23 mouse cellular contexts compared by ENCODE assay signal in genomic region chr14:12400116-12400515, GRCm38 (mm10). TPM values are rescaled to one million over a fixed set of nuclear protein-coding genes. Genes with fewer than 3 reads are reported as not detected.
DNase-seq lines count a peak whose midpoint lies in the region; ATAC-seq lines count a peak whose summit lies in the region.
"Had no signal": no experiment of that assay in that cellular context is flagged by ENCODE, and none has a peak within 500 bp of the region (broad histone marks: within the 10 kb centered on the region; RNA-seq: fewer than 3 reads in every experiment).

No protein-coding gene starts in this region.

- peak; percentile 23 for DNase-seq in heart, adult 11 months
- peak; percentile 77 for DNase-seq in Muller cell, postnatal 12 days (ENCODE audit: inconsistent ontology term)
- peak; percentile 16 for DNase-seq in fibroblast of lung, adult 2 months (ENCODE audit: low read depth)
- no peak for DNase-seq in layer of hippocampus, adult 9-11 months
- DNase-seq: adrenal gland, adult 2 months; adrenal gland, postnatal 10 days; adrenal gland, postnatal 25 days; B cell, adult 2 months; cerebellum, adult 11-12 months; cerebellum, adult 2 months; cerebellum, adult 9-10 months; cerebellum, postnatal 25 days had no signal

- H3K9me3 ChIP-seq in heart, embryonic 11.5 days (replicated peaks; ENCODE audit: control insufficient read depth, low read length), result no peaks in the 10 kb centered on the region
- H3K9me3 ChIP-seq: embryonic facial prominence, embryonic 10.5 days; embryonic facial prominence, embryonic 12.5 days; forebrain, embryonic 10.5 days; forebrain, embryonic 12.5 days; G1E had no signal

- no peak for ATAC-seq in heart, embryonic 11.5 days (replicated peaks; ENCODE audit: insufficient number of reproducible peaks, low FRiP score, low TSS enrichment)
- ATAC-seq: CD4-positive, CD25-positive, alpha-beta regulatory T cell, adult 4 months; forebrain, embryonic 14.5 days; forebrain, embryonic 16.5 days had no signal

- H3K4me2 ChIP-seq in heart, embryonic 11.5 days, result no peak overlapping the region
- H3K4me2 ChIP-seq: embryonic facial prominence, embryonic 12.5 days; forebrain, embryonic 12.5 days had no signal

- H3K4me1 ChIP-seq in heart, embryonic 11.5 days (ENCODE audit: control insufficient read depth, insufficient read depth, low read length), result no peaks in the 10 kb centered on the region
- H3K4me1 ChIP-seq: embryonic facial prominence, embryonic 10.5 days; embryonic facial prominence, embryonic 12.5 days had no signal

- H3K27ac ChIP-seq in heart, embryonic 11.5 days (ENCODE audit: low read depth, low read length), result no peak overlapping the region
- H3K27ac ChIP-seq: embryonic facial prominence, embryonic 10.5 days; embryonic facial prominence, embryonic 12.5 days; forebrain, embryonic 10.5 days; forebrain, embryonic 12.5 days had no signal

- WGBS in heart, embryonic 11.5 days (ENCODE audit: insufficient replicate concordance), result 80% methylated on average over 5 of the region's 5 CpGs

- H3K36me3 ChIP-seq in heart, embryonic 11.5 days (ENCODE audit: control insufficient read depth, insufficient read depth, low read length), result no peaks in the 10 kb centered on the region
- H3K36me3 ChIP-seq: embryonic facial prominence, embryonic 10.5 days; embryonic facial prominence, embryonic 12.5 days; forebrain, embryonic 10.5 days; forebrain, embryonic 12.5 days; G1E had no signal

- no peak overlapping the region for H3K9ac ChIP-seq in heart, embryonic 11.5 days (ENCODE audit: low read depth, low read length)
- H3K9ac ChIP-seq: embryonic facial prominence, embryonic 12.5 days; forebrain, embryonic 12.5 days had no signal

- no peak overlapping the region for H3K4me3 ChIP-seq in heart, embryonic 11.5 days (ENCODE audit: low read depth, low read length)
- H3K4me3 ChIP-seq: embryonic facial prominence, embryonic 10.5 days; embryonic facial prominence, embryonic 12.5 days; forebrain, embryonic 10.5 days; forebrain, embryonic 12.5 days had no signal

- H3K27me3 ChIP-seq in heart, embryonic 11.5 days (ENCODE audit: control insufficient read depth, insufficient read depth, low read length), result no peaks in the 10 kb centered on the region
- H3K27me3 ChIP-seq: CH12.LX; embryonic facial prominence, embryonic 12.5 days had no signal

RNA-seq across cellular contexts. Expression of gene Fezf2, which starts 52.1 kb away (rescaled TPM):
- polyA plus RNA-seq in heart, embryonic 11.5 days (2014; fragmentation: Nextera tagmentation; extraction: Ambion mirVana), result 0.14 TPM in 1 of 2 replicates, not detected in the other
- polyA plus RNA-seq: adrenal gland, adult 2 months; CD4-positive, CD25-positive, alpha-beta regulatory T cell, adult 4 months; cerebellum, adult 2 months; embryonic facial prominence, embryonic 14.5 days; G1E had no signal
